Mouse (Mus musculus) skeletal muscle tissue, adult 2 months (tissue): ENCODE data around the gene Tbp.

Source experiments
- DNase-seq: peaks from one replicate; pipeline ENCODE4 v3.0.0-alpha.2; 2012; ENCODE audit warnings: low read depth, low spot score

The Tbp gene

DNA sequence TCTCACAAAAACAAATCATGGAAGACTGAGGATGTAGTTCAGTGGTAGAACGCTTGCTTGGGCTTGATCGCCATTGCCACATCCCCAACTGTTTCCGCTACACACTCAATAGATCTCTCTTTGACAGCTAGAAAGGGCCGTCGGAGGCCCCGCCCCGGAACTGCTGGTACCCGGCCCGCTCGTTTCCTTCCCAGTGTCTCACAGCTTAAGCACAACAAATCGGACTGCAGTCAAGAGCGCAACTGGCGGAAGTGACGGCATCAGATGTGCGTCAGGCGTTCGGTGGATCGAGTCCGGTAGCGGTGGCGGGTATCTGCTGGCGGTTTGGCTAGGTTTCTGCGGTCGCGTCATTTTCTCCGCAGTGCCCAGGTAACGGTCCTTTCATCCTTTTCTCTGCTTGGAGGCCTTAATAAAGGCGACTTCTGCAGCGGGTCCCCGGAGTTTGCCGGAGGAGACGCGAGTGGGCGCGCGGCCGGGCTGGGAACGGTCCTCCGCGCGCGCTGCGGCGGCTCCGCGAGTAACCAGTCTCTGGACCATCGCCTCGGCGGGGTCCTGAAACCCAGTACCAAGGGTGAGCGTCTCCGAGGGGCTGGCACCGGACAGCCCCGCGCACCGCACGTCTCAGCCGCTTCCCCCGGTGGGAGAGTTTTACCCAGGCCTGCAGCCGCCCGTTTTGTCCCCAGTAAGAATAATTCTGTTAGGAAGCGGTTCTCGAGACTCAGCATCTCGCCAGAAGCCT lies at the start of gene Tbp, which contains the start of gene Psmb1:
Gene Tbp (plus strand): TSS at position 233 of the 739 bp plus-strand sequence.
Gene Psmb1 (minus strand): TSS at position 96 of the 739 bp plus-strand sequence.
- DNase-seq, result peak; percentile 96

DNA sequence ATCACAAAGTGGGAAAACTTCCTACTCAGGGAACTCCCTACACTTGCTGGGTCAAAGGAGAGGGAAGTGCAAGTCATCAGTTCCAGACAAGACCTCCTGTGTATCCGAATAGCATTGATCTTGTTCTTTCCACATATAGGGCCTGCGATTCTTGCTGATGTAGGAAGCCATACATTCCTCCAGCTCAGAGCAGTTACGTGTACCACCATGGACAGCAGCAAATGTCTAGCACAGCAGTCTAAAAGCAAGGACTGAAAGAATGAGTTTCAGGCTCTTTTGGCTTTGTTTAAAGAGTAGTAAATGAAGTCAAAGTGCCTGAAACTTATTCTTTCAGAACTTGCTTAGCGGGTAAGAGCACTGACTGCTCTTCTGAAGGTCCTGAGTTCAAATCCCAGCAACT lies 44.5 kb upstream of the Tbp start:
- DNase-seq, result no peak

DNA sequence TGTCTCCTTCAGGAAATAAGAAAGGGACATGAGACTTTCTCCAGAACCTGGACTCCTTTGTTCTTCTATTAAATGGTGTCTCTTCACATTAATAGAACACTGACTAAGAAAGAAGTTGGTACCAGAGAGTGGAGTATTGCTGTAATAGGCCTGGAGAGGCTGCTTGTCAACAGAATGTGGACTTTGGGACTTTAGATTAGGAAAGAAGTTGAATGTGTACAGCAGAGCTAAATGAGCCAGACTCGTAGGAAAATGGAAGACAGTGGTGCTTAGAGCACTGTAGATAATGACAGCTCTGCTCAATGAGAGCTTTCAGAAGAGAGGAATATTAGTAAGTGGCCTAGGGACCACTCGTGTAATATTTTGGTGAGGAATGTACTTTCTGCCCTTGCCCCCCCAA lies 43.1 kb upstream of the Tbp start:
- DNase-seq, result no peak

DNA sequence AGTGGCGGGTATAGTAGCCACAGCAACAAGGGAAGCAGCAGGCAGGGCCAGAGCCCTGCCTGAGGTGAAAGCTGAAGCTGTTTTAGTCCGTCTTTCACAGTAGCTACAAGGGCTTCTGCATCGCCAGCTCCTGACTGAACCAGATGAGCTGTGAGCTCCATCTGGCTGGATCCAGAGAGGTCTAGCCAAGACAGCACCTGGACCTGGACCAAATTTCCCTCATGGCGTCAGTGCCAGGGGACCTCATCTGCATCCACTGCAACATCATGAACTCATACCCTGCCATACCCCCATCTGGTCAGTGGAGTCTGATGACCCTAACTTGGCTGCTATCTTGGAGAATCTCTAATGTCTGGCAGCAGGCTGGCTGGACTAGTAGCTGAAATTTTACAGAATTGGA lies 39.9 kb upstream of the Tbp start:
- peak; percentile 25 for DNase-seq

DNA sequence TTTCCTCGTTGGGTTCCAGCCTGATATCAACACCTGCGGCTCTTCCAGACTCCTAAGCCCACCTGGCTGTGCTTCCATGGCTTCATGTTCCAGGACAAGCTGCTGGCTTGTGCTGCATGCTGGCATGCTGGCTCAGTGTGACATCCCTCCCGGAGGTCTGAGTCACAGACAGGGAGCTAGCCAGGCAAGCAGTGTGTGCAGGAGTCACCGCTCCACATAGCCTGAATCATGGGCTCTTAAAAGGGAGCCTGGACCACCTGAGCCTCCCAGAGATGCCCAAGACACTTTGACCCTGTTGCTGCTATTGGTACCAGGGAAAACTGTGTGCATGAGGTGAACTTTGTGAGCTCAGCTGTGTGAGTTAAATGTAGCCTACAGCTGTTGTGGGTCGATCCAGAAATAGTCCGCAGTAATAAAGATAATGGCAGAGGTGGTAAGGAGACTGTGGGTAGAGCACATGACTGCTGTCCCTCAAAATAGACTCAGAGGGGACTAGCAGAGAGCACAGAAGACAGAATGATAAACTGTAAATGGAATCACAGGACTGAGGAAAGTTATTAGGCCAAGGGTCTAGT lies 37.7 kb upstream of the Tbp start:
- DNase-seq, result peak; percentile 86

DNA sequence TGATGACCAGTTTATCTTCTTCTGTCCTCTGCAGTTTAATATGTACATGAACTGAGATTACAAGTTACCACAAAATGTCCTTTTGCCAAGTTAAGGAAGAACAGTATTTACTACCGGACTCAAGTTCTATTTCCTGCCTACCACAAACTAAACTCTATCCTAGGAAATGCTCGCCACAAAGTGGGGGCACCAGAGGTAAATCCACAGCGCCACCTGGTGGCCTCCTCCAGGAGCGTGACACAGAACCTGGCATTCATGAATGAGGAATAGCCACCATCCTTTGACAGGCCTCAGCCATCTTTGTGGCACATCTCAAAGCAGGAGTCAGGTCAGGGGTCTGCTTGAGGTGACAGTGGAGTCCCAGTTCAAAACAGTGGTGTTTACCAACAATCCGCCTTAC lies 32.0 kb upstream of the Tbp start:
- DNase-seq, result peak; percentile 76

DNA sequence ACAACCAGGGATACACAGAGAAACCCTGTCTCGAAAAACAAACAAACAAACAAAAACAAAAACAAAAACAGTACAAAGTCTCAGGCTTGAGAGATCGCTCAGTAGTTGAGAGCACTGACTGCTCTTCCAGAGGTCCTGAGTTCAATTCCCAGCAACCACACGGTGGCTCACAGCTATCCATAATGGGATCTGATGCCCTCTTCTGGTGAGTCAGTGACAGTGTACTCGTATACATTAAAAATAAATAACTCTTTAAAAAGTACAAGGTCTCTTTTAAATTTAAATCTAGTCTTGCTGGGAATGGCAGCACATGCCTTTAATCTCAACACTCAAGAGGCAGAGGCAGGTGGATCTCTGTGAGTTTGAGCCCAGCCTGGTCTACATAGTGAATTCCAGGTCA lies 27.0 kb upstream of the Tbp start:
- DNase-seq, result no peak

DNA sequence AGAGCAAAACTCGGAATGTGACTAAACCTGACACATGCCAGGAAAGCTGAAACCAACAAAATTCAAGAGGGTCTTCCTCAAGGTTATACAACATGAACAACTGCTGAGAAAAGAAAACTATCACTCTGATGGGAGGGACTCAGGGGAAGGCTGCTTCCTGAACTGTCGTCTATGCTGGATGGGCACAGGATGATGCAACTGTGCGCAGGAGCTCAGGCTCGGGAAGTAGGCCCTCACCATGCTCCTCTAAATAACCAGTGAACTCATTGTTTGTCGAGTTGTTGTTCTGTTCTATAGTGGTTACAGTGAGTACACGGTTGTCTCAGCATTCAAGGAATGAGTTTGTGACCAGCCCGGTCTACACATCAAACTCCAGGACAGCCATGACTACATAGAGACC lies 9.1 kb upstream of the Tbp start:
- DNase-seq, result no peak

DNA sequence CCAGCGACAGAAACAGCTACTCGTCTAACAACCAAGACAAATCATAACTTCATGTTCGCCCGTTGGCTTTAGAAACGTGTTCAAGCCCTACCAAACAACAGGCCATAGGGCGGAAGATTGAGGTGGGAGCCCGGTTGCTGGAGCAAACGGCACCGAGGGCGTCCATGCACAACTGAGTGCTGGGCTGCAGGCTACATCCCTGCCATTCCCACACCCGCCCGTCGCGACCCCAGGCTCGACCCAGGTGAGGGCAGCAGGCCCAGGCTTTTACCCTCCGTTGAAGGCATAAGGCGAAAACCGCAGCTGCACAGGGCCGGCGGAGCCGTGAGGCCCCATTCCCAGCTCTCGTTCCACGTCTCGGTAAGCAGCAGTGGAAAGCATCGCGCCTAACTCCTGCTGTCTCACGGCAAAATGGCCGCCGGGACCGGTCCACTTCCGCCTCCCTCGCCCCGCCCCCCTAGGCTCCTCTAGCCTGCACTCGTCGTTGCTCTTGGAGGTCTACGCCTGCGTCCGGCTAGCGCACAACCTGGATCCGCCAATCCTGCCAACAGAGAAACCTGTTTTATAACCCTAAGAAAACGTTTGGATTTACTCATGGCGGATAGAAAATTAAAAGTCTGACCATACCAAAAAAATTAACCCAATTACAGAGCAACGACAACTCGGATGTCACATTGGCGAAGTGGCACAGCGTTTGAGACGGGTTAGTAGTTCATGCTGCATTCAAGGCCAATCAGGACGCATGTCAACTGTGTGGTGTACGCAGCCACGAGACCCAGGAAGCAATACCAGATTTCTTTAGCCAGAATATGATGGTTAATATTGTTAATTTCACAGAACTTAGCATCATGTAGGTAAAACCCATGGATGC lies 1.6 kb upstream of the Tbp start:
- DNase-seq, result peak; percentile 87

DNA sequence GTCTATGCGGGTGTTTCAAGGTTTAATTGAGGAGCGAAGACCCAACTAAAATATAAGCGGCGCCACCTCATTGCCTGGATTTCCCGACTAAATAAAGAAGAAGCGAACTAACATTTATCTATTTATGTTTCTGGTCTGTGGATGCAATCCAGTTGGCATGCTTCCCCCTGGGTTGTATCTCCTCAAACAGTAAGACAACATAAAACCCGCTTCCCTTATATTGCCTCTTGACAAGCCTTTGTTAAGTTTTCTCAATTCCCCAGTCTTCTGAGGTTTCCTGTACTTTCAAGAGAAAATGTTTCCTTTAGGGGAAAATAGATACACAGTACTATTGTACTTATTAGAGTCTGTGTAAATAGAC lies 955 bp upstream of the Tbp start:
- peak; percentile 19 for DNase-seq

DNA sequence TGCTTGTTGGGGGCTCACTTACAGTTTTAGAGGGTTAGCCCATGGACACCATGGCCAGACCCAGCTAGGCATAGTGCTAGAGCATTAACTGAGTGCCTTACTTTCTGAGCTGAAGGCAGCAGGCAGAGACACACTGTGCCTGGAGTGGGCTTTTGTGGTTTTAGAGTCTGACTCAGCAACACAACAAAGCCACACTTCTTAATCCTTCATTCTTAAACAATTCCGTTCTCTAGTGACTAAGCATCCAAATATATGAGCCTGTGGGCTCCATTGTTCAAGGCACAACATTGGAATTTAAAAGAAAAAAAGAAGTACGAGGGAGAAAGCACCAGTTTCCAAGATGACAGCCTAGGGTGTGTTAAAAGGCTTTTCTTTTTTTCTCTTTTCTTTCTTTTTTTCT lies 11.0 kb downstream of the Tbp start:
- DNase-seq, result no peak

DNA sequence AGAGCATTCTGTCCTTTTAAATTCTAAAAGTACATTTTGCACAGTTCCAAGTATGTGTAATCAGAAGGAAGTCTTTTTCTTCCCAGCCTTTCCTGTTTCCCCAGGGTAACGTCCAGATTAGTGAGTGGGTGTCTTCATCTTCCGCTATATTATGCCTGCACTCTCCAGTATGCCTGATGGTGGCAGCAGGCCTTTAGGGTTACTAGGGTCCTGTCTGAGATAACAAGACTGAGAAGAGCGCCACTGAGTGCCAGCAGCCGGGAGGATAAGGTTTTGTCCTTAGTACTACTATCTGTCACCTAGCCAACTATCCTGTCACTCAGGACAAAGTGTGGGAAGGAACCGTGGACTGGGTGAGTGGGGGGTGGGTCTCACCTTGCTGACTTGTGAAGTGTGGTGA lies 18.1 kb downstream of the Tbp start:
- no peak for DNase-seq

DNA sequence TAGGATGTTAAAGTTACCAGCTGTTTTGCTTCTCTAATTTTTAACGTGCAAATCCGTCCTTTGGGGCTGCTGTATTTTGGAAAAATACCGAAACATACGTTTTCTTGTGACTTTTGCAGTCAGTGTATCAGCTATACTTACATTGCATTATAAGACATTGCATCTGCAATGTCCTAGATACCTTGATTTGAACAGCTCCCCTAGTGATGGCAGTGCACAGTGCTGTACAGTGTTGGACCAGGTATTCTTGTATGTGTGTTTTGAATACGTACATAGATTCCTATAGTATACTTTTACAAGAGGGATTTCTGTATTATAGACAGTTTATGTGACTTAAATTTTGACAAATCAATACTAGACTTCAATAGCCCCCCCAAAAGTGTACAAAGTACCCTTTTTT lies 18.5 kb downstream of the Tbp start:
- no peak for DNase-seq

DNA sequence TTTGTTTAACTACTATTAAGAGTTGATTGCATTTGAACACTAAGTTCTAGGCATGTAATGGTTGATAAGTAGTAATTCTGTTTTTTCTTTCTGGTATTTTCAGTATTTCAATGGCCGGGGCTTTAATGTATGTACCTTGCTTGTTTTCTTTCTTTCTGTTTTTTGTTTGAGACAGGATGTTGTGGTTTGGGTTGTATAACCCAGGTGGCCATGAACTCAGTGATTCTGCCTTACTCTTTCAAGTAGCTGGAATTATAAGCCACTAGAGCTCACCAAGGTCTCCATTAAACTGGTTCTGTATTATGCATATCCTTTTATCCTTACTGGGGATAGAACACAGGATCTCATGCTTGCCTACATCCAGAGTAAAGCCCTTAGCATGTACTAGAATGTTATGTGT lies 19.1 kb downstream of the Tbp start:
- no peak for DNase-seq

DNA sequence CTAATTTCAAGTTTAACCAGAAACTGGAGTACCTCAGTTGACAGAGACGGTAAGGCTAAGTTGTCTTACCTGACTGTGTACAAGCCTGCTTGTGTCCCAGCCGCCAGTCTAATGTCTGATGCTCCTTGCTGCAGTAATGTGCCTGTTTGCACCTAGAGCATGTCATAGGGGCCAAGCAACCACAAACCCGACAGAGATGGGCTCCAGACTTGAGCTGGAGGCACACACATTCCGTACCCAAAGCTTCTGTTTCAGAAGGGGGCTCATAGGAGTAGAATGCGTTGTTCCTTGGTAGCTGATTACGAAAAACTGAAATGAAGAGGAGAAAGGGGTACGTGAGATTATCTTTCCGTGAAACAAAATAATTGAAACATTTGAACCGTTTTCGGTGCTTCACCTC lies 26.6 kb downstream of the Tbp start:
- no peak for DNase-seq

DNA sequence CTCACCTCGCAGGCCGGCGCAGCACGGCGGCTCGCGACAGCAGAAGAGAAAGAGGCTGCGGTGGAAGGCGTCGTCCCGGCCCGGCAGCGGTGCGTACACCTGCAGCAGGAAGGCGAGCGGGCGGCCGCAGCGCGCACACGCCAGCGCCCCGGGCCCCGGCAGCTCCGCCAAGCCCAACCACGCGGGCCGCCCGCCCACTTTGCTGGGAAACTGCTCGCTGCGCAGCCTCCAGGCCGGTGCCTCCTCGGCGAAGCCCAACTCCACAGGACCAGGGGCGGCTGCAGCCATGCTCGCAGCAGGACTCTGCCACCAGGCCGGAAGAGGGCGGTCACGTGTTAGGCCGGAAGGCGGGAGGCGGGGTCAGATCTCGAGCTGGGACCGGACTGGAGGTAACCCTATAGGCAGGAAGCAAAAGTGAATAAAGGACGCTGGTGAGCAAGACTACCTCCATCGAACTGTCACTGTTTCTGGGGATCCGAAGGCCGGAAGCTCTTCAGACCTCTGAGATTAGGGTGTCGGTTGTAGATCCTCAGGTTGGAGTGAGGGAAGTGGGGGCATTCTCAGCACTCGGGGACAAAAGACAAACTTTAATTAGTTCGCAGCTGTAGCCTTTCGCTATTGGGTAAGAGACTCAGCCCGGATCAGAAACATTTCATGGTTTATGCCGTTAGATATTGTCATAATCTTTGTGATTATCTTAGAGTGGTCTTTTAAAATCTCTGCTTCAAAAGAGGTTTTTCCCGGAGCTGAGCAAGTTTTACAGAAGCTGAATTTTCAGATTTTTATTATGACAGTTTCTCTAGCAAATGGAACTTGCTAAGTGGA lies 27.5 kb downstream of the Tbp start, which contains the start of gene Pdcd2:
Gene Pdcd2 (minus strand): TSS at position 316 of the 825 bp plus-strand sequence.
- peak; percentile 91 for DNase-seq

DNA sequence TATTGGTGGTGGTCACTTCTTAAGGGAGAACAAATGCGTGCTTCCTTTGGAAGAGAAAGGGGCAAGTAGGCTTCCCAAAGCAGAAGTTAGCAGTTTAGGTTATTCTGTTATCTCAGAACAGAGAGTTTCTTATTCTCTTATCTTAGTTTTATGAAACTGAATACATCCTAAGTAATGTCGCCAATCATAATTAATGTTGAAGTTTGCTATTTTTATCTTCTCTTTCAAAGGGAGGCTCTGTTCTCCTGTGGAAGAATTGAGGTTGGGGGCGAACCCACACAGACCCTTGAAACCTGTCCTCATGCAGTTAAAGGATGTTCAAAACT lies 28.1 kb downstream of the Tbp start:
- DNase-seq, result no peak

DNA sequence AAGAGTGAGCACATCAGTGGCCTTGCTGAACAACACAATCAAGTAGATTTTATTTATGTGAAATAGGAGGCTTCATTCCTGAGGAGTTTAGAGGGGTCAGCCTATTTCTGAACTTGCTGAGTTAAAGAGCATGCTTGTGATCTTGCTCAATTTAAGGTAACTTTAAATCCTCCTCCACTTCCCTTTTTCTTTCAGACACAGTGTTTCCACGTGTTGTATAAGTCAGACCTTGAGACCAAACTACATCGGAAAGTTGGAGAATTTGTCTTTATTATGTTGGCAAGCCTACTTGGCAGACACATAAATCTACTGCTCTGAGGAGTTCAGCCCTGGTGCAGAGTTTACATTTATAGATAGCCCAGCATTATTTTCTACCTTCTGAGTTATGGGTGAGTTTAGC lies 29.2 kb downstream of the Tbp start:
- no peak for DNase-seq

DNA sequence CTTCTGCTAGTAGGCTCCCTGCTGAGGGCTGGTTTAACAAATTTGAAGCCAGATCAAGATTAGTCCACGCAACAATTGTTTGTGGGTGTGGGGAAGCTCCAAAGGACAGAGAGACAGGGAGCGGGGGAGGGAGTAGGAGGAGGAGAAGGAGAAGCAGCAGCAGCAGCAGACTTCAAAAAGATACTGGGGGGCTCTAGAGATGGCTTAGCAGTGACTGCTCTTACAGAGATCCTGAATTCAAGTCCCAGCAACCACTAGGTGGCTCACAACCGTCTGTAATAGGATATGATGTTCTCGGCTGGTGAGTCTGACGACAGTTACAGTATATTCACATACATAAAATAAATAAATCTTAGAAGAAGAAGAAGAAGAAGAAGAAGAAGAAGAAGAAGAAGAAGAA lies 30.5 kb downstream of the Tbp start:
- DNase-seq, result no peak

DNA sequence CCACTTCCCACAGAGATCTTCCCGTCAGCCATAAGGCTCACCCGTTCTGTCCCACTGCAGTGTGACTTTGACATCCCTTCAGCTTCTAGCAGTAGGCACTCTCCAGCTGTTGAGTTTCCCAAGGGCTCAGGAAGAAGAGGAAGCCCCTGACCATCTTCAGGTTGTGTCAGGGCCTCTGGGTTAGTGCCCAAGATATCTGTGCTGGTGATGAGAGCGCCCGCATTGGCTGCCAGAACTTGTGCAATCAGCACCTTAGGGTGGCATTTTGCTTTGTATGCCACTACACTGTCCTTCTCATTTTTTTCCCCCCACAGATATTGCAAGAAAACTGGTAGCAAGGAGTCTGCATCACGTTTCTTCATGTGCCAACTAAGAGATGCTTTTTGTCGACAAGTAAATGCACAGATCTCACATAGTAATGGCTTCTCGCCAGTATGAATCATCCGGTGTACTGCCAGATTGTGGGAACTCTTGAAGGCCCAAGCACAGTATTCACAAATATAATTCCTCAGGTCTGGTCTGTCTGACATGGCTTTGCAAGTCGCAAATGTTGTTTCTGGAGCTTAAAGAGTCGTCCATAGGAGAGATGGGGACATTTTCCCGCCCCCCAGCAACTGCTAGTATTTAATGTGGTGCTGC lies 35.6 kb downstream of the Tbp start:
- no peak for DNase-seq

DNA sequence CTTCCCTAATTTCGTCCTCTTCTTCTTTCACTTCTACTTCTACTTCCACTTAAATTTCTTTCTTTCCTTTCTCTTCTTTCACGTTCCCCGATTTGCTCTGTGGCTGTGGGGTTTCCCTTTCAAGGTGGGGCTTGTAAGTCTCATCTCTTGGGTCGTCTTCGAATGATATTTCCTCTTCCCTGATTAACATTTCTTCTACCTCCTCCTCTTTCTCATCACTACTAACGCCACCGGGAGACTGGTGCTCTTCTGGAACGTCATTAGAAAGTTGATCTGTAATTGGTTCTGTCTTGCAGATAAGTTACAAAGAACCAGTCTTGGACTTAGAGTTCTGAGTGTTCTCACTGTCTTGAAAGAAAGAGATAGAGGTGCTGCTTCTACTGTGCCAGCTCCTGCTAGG lies 36.3 kb downstream of the Tbp start:
- DNase-seq, result no peak
